Mouse (Mus musculus) spleen, postnatal 4 days (tissue): ENCODE measurements around the gene Gdf9.
"Not testable (repeated sequence)": the region's sequence is repeated elsewhere in the genome, so short reads cannot be mapped to it uniquely, and the experiment has no call there.

ENCODE experiments used
- DNase-seq, 2 experiments: peaks; one replicate each; pipeline ENCODE4 v3.0.0; 2022; ENCODE audit warnings: low spot score in 2 of 2

The Gdf9 gene

GRCm38 (mm10) chr11:53430670-53431346 lies at the start of gene Gdf9, which contains the start of gene Uqcrq:
TSS of gene Gdf9 (plus strand) at chr11:53431023.
TSS of gene Uqcrq (minus strand) at chr11:53430831.
- peak; percentile 98 to 99 for DNase-seq

GRCm38 (mm10) chr11:53383758-53384428 lies 46.9 kb upstream of the Gdf9 start:
- DNase-seq, result no peak

- DNase-seq, result no peak
Measured at GRCm38 (mm10) chr11:53393856-53394255, 37.0 kb upstream of the Gdf9 start.

- DNase-seq, result no peak
Measured at GRCm38 (mm10) chr11:53403638-53404037, 27.2 kb upstream of the Gdf9 start.

GRCm38 (mm10) chr11:53411738-53412137 lies 19.1 kb upstream of the Gdf9 start:
- DNase-seq, result no peak

- no peak for DNase-seq
Measured at GRCm38 (mm10) chr11:53413871-53414270, 17.0 kb upstream of the Gdf9 start.

GRCm38 (mm10) chr11:53418048-53418447 lies 12.8 kb upstream of the Gdf9 start:
- no peak for DNase-seq

- DNase-seq, result no peak
Measured at GRCm38 (mm10) chr11:53423036-53423435, 7.8 kb upstream of the Gdf9 start, which contains the start of gene Leap2. TSS of gene Leap2 (minus strand) at chr11:53423170.

GRCm38 (mm10) chr11:53424826-53425225 lies 6.0 kb upstream of the Gdf9 start:
- no peak for DNase-seq

GRCm38 (mm10) chr11:53425251-53425650 lies 5.6 kb upstream of the Gdf9 start:
- DNase-seq, result no peak

GRCm38 (mm10) chr11:53425711-53426255 lies 5.0 kb upstream of the Gdf9 start:
- DNase-seq, result no peak

- DNase-seq, result not testable (repeated sequence)
Measured at GRCm38 (mm10) chr11:53426914-53427313, 3.9 kb upstream of the Gdf9 start.

GRCm38 (mm10) chr11:53427993-53428715 lies 2.7 kb upstream of the Gdf9 start:
- no peak for DNase-seq

- DNase-seq, result no peak
Measured at GRCm38 (mm10) chr11:53428716-53429057, 2.1 kb upstream of the Gdf9 start.

- DNase-seq, result no peak
Measured at GRCm38 (mm10) chr11:53429182-53429581, 1.6 kb upstream of the Gdf9 start.

- no peak for DNase-seq
Measured at GRCm38 (mm10) chr11:53430300-53430669, 538 bp upstream of the Gdf9 start.

GRCm38 (mm10) chr11:53431347-53432056 lies 679 bp downstream of the Gdf9 start:
- DNase-seq, result peak in 1 of 2 experiments; percentile 66

- no peak for DNase-seq
Measured at GRCm38 (mm10) chr11:53433057-53433456, 2.2 kb downstream of the Gdf9 start.

GRCm38 (mm10) chr11:53435504-53435903 lies 4.7 kb downstream of the Gdf9 start:
- DNase-seq, result no peak

GRCm38 (mm10) chr11:53436338-53436737 lies 5.5 kb downstream of the Gdf9 start:
- no peak for DNase-seq

- DNase-seq, result no peak
Measured at GRCm38 (mm10) chr11:53441921-53442320, 11.1 kb downstream of the Gdf9 start.

- DNase-seq, result peak in 1 of 2 experiments; percentile 31
Measured at GRCm38 (mm10) chr11:53443861-53444260, 13.0 kb downstream of the Gdf9 start.
